Mouse (Mus musculus) telencephalon, adult 2 months (tissue): ENCODE data around the gene Ndufa1.
"Not testable (repeated sequence)": the region's sequence is repeated elsewhere in the genome, so short reads cannot be mapped to it uniquely, and the experiment has no call there.

Experiments
- DNase-seq: peaks from one replicate; pipeline ENCODE4 v3.0.0-alpha.2; 2011; ENCODE audit warnings: low read depth, low spot score

Gene Ndufa1

DNA sequence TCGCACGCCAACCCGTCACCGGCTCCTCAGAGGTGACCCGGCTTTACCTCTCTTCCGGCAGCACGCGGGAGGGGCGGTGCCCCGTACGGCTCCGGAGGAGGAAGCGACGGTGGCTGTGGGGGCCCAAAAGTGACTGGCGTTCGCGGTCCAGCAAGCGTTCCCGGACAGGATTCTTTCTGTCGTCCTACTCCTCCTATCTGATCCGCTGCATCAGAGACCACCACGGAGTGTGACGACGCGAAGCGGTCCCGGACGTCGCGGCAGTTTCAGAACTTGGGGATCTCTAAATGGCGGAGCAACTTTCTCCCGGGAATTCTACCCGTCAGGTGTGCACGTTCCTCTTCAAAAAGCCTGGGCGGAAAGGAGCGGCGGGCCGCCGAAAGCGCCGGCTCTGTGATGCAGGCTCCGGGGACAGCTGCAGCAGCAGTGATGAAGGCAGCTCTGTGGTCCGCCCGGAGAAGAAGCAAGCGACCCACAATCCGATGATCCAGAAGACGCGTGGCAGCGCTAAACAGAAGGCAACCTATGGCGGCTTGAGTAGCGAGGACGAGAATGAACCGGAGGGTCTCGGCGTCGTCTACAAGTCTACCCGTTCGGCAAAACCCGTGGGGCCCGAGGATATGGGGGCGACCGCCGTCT, at the start of gene Ndufa1, which contains the start of gene Rnf113a1:
Gene Ndufa1 (minus strand): TSS at position 59 of the 639 bp plus-strand sequence.
Gene Rnf113a1 (plus strand): TSS at position 141 of the 639 bp plus-strand sequence.
- DNase-seq, result peak; percentile 71

DNA sequence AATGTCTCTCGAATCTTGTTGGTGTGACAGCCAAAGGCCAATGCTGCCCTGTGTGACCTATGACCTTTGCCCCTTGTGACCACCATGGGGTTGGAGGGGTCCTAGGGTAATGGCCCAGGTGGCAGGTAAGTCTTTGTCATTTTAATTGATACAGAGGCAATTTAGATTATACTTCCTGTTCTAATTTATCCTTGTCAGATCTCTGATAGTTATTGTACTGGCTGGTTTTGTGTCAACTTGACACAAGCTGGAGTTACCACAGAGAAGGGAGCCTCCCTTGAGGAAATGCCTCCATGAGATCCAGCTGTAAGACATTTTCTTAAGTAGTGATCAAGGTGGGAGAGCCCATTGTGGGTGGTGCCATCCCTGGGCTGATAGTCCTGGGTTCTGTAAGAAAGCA, 31.2 kb upstream of the Ndufa1 start, which contains the start of gene Rhox1:
Gene Rhox1 (minus strand): TSS at position 101 of the 400 bp plus-strand sequence.
- not testable (repeated sequence) for DNase-seq

DNA sequence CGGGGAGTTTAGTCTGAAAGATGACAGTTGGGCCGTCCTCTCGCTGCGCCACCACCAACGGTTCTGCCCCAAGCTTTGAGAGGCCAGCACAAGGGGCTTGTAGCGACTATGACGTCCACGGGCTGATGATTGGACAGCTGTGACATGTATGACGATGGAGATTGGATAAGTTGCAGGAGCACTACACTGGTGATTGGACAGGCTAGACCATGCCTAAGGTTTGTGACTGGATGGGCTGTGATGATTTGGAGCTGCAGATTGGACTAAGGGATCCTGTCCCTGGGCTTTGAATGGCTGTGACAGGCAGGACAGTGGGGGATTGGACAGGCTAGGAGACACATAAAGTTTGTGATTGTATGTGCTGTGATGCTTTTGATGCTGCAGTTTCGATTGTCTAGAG, 20.0 kb upstream of the Ndufa1 start, which contains the start of gene Gm9:
Gene Gm9 (minus strand): TSS at position 101 of the 400 bp plus-strand sequence.
- DNase-seq, result no peak

DNA sequence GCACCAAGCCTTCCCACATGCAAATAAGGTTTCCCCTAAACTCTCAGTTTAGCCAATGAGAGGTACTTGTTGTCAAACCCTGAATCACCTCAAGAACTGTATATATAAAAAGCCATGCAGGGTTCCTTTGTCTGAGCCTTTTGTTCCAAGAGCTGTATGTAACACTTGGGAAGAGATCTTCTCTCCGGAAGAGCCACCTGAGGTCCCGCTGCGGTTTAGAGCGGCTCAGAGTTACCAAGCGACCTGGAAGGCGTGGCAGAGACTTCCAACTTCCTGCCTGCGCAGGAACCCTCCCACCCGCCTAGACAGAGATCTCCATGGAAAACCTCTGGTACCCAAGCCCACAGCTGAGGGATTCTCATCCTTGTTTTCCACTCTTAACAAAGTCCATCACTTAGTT, 7.7 kb upstream of the Ndufa1 start:
- no peak for DNase-seq

DNA sequence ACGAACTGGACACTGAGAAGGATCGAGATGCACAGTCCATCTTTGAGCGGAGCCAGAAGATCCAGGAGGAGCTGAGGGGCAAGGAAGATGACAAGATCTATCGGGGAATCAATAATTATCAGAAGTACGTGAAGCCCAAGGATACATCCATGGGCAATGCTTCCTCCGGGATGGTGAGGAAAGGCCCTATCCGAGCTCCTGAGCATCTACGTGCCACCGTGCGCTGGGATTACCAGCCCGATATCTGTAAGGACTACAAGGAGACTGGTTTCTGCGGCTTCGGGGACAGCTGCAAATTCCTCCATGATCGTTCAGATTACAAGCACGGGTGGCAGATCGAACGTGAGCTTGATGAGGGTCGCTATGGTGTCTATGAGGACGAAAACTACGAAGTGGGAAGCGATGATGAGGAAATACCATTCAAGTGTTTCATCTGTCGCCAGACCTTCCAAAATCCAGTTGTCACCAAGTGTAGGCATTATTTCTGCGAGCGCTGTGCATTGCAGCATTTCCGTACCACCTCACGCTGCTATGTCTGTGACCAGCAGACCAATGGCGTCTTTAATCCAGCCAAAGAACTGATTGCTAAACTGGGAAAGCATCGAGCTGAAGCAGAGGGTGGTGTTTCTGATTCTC, 899 bp upstream of the Ndufa1 start:
- DNase-seq, result no peak

DNA sequence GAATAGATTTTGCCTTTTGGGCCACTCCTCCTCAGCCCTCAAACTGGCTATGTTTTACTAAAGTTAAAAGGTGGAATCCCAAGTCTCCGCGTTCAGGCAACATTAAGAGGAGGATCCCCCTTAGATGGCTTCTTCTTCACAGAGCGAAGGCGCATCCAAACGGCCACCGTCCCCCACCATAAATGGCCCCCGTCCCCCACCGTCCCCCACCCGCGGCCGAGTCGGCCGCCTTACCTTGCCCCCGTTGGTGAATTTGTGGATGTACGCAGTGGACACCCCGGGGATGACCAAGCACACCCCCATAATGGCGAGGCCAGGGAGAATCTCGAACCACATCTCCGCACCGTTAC, 233 bp downstream of the Ndufa1 start:
- no peak for DNase-seq

GRCm38 (mm10) chrX:37184401-37184800, 6.6 kb downstream of the Ndufa1 start:
- DNase-seq, result not testable (repeated sequence)

- DNase-seq, result no peak
Measured at GRCm38 (mm10) chrX:37168742-37169141, 22.2 kb downstream of the Ndufa1 start, which contains the start of gene Akap14. Gene Akap14, minus strand, starts transcription at chrX:37168842.

DNA sequence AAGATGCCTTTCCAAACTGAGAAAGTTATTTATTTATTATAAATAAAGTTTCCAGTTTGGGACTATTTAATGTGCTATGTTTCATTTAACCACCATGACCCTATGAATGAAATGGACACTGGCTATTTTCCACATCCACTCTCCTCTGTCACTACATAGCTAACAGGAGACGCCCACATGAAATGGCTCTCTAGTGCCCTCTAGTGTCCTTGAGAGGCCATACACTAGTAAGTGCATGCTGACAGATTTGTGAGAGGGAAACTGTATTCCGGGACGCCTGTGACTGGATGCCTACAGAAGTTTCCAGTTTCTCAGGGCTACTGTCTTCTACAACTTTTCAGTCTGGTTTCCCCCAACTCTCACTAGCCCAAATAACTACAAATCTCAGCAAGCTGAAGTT, 23.9 kb downstream of the Ndufa1 start:
- no peak for DNase-seq

DNA sequence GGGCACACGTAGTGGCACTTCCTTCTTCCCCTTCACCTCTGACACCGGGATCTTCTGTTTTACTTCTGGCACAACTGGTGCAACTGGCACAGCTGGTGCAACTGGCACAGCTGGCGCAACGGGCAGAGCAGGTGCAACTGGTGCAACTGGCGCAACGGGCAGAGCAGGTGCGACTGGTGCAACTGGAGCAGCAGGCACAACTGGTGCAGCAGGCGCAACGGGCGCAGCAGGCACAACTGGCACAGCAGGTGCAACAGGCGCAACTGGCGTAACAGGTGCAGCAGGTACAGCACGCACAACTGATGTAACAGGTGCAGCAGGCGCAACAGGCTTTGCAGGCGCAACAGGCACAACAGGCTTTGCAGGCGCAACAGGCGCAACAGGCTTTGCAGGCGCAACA, 27.8 kb downstream of the Ndufa1 start:
- DNase-seq, result no peak

- no peak for DNase-seq
Measured at GRCm38 (mm10) chrX:37161169-37161568, 29.8 kb downstream of the Ndufa1 start.

- DNase-seq, result no peak
Measured at GRCm38 (mm10) chrX:37157839-37158238, 33.1 kb downstream of the Ndufa1 start.

- DNase-seq, result no peak
Measured at GRCm38 (mm10) chrX:37144954-37145353, 46.0 kb downstream of the Ndufa1 start.

GRCm38 (mm10) chrX:37144498-37144897, 46.5 kb downstream of the Ndufa1 start:
- not testable (repeated sequence) for DNase-seq

- DNase-seq, result no peak
Measured at GRCm38 (mm10) chrX:37141732-37142131, 49.2 kb downstream of the Ndufa1 start.
